Mouse (Mus musculus): ENCODE measurements around the gene Pygl.

GRCm38 (mm10) chr12:70251210-70251884 lies 20.1 kb upstream of the Pygl start:
- TF ChIP-seq CTCF (IDR thresholded peaks at IDR 0.05; ENCODE audit: low read depth, low read length) (no peak), POLR2A (IDR thresholded peaks at IDR 0.05; ENCODE audit: insufficient read depth, low read length) (no peak), EP300 (IDR thresholded peaks at IDR 0.05; ENCODE audit: insufficient read depth, low read depth, low read length) (no peak)
